Mouse (Mus musculus) brain, embryonic 18.5 days (tissue): ENCODE measurements around the gene Msh6.
A peak's percentile ranks its signal among the peaks of the same experiment; 100 is the strongest.
"Not testable (repeated sequence)": the region's sequence is repeated elsewhere in the genome, so short reads cannot be mapped to it uniquely, and the experiment has no call there.

Source experiments
- DNase-seq: peaks from one replicate; pipeline ENCODE4 v3.0.0-alpha.2; 2012; ENCODE audit warnings: low read depth, low spot score

The Msh6 gene

DNA sequence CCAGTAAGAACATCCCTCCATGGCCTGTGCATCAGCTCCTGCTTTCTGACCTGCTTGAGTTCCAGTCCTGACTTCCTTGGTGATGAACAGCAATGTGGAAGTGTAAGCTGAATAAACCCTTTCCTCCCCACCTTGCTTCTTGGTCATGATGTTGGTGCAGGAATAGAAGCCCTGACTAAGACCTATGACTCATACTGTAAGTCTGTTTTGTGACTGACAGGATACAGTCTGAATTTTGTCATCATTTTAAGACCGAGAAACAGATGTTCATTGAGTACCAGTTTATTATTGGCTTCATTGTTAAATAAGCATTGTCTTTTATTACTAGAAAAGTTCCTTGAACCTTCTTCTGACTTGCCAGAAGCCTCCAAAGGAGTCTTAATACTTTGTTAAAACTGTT, 4.8 kb downstream of the Msh6 start:
- not testable (repeated sequence) for DNase-seq

DNA sequence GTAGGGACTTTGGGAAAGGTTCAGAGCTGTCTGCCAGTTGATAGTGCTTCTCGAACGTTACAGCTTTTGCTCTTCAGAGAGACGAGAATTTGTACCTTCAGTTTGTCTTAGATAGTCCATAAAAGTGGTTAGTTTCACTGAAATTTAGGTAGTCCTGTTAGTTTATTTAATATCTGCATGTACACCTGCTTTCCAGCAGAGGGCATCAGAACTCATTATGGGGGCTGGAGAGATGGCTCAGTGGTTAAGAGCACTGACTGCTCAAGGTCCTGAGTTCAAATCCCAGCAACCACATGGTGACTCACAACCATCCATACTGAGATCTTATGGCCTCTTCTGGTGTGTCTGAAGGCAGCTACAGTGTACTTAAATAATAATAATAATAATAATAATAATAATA, 7.2 kb downstream of the Msh6 start:
- no peak for DNase-seq

DNA sequence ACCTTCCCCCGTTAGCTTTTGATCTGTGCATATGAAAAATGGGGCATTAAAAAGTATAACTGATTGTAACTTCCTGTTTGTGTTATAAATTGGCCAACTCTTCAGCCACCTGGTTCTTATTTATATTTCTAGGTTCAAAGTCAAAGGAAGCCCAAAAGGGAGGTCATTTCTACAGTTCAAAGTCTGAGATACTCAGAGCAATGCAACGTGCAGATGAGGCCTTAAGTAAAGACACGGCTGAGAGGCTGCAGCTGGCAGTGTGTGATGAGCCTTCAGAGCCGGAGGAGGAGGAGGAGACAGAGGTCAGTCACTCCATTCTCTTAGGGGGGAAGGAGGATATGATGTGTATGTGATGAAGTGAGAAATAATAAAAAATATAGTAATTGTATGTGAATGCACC, 8.5 kb downstream of the Msh6 start:
- no peak for DNase-seq

DNA sequence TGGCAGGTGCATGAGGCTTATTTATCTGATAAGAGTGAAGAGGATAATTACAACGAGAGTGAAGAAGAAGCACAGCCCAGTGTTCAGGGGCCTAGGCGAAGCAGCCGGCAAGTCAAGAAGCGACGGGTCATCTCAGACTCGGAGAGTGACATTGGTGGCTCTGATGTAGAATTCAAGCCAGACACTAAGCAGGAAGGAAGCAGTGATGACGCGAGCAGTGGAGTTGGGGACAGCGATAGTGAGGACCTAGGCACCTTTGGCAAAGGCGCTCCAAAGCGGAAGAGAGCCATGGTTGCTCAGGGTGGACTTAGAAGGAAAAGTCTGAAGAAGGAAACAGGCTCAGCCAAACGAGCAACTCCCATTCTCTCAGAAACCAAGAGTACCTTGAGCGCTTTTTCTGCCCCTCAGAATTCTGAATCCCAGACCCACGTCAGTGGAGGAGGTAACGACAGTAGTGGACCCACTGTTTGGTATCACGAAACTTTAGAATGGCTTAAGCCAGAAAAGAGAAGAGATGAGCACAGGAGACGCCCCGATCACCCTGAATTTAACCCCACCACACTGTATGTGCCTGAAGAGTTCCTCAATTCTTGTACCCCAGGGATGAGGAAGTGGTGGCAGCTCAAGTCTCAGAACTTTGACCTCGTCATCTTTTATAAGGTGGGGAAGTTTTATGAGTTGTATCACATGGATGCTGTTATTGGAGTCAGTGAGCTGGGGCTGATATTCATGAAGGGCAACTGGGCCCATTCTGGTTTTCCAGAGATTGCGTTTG, 9.8 kb downstream of the Msh6 start:
- DNase-seq, result no peak

DNA sequence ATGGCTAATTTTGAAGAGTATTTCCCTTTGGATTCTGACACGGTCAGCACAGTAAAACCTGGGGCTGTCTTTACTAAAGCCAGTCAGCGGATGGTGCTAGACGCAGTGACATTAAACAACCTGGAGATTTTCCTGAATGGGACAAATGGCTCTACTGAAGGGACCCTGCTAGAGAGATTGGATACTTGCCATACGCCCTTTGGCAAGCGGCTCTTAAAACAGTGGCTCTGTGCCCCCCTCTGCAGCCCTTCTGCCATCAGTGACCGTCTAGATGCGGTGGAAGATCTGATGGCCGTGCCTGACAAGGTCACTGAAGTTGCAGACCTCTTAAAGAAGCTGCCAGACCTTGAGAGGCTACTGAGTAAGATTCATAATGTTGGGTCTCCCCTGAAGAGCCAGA, 11.1 kb downstream of the Msh6 start:
- no peak for DNase-seq

DNA sequence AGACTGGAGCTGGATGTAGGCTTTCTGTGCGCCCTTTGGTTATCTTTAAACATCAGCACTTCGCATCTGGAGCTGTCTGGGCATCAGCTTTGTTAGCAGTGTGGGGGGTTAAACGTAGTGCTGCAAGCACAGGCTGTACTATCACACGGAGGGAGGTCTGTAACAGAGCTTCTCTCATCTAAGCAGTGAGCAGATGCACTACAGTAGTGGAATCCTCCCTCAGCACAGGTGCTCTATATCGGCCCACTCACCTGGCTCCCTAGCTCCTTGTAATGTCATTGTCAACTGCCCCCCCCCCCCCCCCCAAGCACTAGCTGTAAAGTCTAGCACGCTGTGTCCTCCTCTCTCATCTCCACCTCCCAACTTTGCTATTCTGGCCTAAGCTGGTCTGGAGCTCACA, 12.6 kb downstream of the Msh6 start:
- no peak for DNase-seq

DNA sequence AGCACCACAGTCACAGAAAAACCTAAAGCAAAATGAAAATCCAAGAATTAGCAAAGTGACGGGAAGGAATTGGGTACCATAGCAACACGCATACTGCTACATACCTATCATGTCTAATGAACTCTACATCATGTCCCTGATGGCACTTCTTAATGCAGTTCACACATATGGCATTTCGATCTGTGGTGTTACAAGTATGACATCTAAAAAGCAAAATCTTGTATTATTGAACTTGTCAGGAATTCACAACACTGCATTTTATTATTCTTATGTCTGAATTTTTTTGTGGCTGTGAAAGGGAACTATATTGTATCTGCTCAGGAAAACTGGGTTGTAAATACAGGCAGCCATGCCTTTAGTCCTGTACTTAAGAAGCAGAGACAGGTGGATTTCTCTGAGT, 17.3 kb downstream of the Msh6 start:
- DNase-seq, result no peak

DNA sequence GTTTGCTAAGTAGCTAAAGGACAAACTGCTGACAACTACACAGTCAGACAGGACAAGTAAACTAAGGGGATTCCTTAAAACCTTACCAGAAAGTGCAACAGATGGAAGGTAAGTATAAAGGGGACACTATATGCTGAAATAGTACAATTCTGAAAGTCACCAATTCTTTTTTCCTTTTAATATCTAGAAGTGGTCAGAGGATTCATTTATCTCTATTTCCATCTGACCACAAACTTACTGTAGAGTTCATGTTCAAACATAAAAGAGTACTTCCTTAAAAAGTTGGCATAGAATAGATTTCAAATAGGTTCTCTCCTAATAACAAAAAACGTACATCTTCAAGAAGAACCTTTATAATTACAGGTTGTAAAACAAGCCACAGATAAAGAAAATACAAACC, 18.5 kb downstream of the Msh6 start:
- no peak for DNase-seq

DNA sequence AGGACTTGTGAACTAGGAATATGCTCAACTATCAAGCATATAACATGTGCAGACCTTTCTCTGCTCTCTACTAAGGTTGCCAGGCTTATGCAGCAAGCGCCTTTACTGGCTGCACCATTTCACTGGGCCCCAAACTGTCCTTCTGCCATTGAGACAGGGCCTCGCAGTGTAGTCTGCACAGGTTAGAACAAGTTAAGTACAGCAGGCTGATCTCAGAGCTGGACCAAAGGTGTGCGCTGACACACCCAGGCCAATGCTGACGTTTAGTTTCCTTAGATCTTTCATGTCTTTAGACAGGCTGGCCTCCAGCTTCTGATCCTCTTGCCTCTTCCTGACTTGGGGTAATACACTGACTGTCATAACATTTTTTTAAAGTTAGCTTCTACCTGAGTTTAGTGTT, 22.9 kb downstream of the Msh6 start:
- DNase-seq, result no peak

DNA sequence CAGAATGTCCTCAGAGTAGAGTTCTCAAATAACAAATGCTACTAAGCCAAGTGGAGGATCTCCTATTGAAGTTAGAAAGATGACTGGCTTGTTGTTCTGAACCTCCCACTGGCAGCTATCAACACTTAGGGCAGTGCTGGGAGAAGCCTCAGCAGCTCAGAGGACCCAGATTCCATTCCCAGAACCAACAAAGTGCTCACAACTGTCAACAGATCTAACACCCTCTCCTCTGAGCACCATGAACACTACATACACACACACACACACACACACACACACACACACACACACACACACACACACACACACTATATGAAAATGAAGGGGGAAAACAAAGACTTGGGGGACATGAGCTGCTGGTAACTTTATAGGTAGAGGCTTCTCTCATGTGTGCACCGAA, 30.0 kb downstream of the Msh6 start:
- no peak for DNase-seq

DNA sequence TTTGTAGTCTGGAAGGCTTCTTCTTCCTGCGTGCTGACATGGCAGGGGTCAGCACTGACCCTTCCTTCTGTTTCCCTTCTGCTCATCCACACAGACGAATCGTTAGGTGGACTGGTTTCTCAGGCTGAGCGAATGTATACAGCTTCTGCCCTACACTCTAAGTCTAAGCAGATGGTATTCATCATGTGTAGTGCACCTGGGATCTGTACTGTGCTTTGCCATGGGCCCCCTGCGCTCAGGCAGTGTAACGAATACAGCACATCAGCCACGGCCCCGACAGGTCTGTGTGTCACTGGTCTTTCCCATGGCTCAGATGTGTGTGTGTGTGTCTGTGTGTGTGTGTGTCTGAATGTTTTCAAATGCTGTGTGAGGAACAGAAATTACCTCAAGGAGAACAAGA, 32.1 kb downstream of the Msh6 start:
- DNase-seq, result no peak

DNA sequence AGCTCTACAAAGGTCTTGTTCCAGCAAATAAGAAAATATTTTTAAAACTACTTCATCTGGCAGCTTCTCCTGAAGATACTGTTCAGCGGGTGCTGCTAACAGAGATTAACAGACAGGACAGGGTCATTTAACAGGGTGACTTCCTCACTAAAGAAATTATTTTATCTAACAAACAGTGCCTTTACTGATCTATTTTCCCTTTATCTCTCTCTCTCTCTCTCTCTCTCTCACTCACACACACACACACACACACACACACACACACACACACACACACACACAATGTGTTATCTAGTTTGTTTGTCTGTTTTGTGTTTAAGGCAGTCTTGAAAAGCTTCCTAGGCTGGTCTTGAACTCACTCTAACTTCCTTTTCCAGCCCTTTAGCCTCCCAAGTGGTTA, 39.6 kb downstream of the Msh6 start:
- DNase-seq, result no peak

DNA sequence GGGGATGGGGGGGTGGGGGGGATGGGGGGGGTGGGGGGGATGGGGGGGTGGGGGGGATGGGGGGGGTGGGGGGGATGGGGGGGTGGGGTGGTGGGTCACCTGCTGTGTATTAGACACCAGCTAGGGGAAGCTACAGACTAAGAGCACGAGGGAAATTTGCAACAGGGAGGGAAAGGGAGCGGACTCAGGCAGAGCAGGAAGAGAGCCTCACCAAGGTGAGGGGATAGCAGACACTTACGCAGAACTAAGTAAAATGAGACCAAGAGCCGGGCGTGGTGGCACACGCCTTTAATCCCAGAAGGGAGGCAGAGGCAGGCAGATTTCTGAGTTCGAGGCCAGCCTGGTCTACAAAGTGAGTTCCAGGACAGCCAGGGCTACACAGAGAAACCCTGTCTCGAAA, 41.2 kb downstream of the Msh6 start:
- not testable (repeated sequence) for DNase-seq

DNA sequence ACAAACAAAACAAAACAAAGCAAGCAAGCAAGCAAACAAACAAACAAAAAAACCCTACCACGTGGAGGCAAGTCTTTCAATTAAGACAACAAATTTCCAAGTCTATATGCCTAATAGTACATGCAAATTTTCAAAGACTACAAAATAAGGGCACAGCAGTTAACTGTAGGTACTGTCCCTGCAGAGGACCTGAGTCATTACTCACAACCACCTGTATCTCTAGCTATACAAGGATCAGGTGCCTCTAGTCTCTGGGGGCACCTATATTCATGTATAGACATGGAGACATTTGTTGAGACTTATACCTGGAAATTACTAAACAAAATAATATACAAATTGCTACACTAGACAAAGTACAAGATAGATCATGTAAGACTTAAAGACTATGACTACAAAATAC, 49.1 kb downstream of the Msh6 start:
- DNase-seq, result no peak

DNA sequence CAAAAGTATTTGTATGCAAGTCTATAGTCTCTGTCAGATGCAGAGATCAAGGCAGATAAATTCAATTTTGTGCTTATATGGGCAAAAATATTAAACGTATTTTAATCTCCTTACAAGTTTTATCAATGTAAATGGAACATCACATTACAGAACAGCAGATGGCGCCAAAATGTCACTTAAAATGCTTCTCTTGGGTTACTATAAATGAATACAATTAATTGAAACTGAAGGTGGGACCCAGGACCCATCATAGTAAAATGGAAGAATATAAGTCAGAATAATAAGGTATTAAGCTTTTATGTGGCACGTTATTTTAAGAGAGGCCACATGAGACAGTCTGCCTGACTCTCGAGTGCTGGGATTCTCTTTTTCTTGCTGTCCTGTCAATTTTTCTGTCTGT, 50.4 kb downstream of the Msh6 start:
- peak; percentile 34 for DNase-seq

DNA sequence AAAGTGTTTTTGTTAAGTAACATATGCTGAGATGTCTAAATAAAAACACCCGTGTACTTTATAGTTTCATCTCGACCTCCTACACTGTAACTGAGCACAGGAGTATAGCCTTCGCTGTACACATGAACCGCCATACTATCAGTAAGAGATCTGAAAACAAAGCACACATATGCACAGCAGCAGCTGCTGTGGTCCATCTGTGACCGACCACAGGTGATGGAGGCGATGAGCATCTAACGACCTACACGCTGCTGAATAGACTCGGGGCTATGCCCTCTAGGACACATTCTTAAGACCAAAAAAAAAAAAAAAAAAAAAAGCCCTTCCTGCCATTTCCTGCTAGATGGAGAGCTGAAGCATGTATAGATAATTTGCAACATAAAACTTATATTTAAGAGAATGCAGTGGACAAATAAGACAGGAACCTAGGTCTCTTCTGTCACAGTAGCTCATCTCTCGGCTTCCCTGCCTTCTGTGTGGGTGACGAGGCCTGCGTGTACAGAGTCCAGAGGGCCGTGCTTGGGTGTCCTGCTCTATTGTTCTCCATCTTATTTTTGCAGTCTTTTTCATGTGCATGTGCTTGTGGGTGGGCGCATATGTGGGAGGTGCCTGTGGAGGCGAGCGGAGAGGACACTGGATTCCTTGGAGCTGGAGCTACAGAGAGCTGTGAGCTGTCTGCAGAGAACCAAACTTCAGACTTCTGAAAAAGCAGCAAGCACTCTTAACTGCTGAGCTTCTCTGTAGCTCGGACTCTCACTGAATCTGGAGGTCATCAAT, 54.5 kb downstream of the Msh6 start:
- no peak for DNase-seq

DNA sequence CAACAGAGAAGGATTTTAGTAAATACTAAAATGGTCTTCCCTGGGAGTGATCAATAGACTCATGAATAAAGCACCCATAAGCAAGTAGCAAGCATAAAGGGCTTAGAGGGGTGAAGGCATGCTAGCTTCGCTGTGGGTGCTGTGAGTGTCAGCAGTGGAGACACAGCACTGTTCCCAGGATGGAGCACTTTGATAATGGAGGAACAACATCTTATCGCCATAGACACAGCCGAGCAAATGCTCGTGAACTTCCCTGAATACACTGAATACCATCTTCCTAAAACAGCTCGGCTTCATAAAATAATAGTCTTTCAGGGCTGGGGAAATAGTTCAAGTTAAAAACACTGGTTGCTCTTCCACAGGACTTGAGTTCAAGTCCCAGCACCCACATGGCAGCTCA, 56.9 kb downstream of the Msh6 start:
- no peak for DNase-seq

DNA sequence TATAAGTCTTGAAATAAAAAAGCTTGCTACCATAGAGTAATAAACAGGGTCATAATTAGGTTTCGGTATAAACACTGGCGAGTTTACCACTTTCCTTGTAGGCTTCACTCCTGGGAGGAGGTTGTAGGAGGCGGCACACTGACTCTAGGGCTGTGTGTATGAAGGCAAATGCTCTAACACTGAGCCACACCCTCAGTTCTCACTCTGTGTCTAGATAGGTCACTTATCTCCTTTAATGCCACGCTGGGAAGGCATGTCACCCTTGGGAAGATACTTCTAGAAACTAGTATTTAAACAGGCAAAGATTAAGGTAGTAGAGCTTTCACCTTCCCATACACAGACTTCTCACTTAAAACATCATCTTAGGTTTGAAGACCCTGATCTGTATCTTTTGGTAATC, 59.6 kb downstream of the Msh6 start:
- no peak for DNase-seq
